Mouse (Mus musculus) gastrocnemius, postnatal 36 days (tissue): ENCODE results near the gene Rprd2. TPM values are rescaled to one million over a fixed set of nuclear protein-coding genes. Genes with fewer than 3 reads are reported as not detected.

Experiments
- DNase-seq, 2 experiments: peaks; one replicate each; pipeline ENCODE4 v3.0.0; 2022
- intact Hi-C: fragments of 180-260 bp; cut with DNase I; formaldehyde crosslinking; loops from one replicate; pipeline ENCODE4 v1.15.1; 2025
- total RNA-seq, 2 experiments: library from RNA; stranded (reverse); gene quantifications; 2 replicates each; pipeline ENCODE4 v1.2.3; 2021

Rprd2 gene
- total RNA-seq, 2 experiments from 2014 or later = 27.8 to 36.1 TPM

DNA sequence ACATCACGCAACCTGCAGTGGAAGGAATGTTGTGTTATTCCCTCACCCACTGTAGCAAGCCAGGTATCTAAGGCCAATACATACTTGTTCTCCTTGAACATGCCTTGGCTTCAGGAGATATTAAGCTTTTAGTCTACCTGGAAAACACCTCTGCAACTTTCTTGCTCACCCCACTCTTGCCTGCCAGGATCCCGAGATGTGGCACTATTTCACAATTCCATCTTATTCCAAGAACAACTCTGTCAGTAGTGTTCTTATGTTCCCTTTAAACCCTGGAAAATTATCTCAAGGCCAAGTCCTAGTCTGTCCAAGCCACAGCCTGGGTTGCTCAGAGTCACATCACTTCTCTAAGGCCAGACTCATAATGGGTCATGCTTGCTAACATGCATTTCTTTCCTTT lies 61.9 kb downstream of the Rprd2 start:
- no peak for DNase-seq
- intact Hi-C loops = loop anchor here (10.0 kb wide), 1 partner anchor 242 kb away; no protein-coding TSS in a partner anchor

DNA sequence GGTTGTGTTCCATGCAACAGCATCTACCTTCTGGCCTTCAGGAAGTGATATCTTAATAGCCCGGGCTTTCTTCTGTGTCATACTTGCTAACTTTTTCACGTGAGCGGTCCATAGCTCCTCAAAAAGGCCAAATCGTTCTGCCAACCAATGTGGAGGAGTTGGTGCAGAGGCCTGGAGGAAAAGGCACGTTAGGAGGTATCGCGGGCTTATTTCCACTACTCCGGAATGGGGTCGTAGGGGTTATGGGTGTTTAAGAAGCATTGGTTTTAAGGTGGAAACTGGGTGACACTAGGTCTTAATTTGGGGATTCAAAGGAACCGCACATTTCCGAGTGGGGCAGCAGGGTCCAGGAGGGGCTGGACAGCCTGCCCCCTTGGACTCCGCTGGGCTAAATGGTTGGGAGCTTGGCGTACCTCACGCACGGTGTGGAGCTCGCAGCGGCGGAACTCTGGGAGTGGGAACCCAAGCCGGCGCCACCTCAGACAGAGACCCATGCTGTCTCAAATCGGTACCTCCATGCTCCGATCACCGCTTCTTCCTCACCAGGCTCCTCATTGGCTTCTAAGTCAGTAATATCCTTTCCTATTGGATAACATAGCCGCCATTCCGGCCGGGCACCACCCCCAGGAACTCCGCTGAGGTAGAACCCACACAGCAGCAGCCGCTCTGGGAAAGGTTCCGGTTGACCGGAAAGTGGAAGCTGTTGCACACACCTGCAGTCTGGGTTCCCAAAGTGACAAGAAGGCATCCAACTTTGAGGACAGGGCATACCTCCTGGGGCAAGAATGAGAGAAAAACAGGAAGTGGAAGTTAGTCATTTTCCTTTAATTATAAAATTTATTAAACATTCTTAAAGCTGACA lies 64.1 kb downstream of the Rprd2 start:
- peak; percentile 89 to 91 for DNase-seq
- intact Hi-C loops = loop anchor here (5.0 to 10.0 kb wide), 2 partner anchors 122 to 240 kb away; no protein-coding TSS in a partner anchor

DNA sequence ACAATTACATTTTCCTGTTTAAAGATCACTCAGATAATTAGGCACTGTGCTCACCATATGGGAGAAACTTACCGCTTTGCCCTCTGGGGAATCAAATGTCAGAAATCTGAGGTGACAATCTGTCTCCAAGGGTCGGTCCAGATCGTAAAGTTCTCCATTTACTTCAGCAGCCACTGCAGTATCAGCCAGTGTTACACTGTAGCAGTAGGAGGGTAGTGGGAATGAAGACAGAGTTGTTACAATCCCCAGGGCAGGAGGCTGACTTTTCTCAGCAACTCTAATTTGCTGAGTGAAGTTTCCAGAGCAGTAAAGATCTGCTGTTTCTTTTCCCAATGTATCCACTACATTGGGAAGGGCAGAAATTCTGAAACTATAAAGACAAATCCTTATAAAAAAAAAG lies 65.7 kb downstream of the Rprd2 start:
- no peak for DNase-seq
- intact Hi-C loops = loop anchor here (5.0 to 10.0 kb wide), 2 partner anchors 121 to 238 kb away; no protein-coding TSS in a partner anchor

DNA sequence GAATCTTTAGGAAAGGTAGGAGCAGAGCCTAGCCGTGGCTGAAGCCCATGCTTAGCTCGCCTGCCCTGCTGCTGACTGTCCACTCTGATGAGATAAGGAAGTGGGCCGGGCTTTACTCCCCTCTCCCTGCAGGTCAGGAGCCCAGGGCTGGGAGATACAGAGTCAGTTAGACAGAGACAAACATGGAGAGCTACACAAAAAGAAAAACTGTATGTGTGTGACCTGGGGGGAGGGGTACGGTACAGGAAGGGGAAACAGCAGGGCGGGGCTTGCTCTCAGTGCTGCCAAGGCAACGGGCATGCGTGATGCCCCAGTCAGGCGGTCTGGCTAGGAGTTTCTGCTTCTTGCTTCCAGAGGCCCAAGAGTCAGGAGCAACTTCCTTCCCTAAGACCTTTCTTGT lies 78.3 kb downstream of the Rprd2 start:
- intact Hi-C loops = no loop called here
- no peak for DNase-seq

DNA sequence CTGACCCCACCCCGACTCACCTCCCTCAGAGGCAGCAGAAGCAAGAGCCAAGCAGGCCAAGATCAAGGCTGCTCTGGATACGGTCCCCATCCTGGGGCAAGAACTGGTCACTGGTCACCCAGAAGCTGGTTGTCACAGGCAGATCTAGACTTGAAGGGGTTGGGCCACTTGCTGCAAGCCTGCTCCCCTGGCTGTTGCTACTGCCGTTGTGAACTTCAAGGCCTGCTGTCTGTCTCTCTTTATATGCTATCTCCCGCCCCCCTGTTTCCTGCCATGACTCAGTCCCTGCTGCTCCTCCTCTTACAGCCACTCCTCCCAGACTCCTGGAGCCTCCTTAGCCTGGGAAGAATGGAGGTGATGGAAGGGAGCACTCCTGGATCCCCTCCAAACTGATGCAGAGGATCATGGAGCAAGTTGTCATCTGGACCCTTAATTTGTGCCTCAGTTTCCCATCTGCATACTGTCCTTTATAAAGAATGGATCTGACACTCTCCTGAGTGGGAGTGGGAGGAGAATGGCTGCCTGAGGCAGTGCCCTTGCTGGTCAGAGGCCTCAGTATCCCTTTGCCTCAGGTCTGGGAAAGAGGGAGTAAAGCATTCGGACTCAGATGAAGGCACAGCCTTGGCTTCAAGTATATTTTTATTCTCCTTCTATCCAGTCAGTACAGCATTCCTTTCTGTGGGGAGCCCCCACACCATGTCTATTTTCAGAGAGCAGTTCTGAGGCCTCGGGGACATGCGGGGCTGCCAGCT lies 79.1 kb downstream of the Rprd2 start, which contains the start of gene Ecm1:
Ecm1 (minus strand) TSS at position 217 of the 752 bp plus-strand sequence.
- intact Hi-C loops = no loop called here
- DNase-seq = peak in 1 of 2 experiments; percentile 51

DNA sequence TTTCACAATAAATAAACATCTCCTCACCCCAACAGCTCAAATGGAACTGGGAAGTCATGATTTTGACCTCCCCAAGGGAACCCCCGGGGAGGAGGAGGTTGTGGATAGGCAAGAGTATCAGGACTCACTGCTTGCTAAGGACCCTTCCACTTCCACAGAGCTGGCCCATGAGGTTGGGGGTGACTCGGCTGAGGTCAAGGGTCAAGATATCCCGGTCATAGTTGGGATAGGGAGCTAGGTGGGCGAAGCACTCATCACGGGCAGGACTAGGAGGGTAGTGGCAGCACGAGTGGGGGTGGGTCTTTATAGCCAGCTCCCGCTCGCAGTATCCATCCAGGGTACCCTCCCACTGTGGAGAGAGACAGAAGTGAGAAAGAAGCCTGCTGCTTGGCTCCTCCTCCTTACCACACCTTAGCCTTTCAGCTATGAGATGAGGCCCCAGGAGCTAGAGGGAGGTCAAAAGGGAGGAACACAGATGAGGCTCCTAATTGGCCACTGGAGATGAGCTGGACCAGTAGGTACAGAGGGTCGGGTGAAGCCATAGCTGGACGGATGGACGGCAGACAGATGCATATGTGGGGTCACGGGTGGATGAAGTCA lies 83.5 kb downstream of the Rprd2 start:
- intact Hi-C loops = no loop called here
- DNase-seq = no peak

DNA sequence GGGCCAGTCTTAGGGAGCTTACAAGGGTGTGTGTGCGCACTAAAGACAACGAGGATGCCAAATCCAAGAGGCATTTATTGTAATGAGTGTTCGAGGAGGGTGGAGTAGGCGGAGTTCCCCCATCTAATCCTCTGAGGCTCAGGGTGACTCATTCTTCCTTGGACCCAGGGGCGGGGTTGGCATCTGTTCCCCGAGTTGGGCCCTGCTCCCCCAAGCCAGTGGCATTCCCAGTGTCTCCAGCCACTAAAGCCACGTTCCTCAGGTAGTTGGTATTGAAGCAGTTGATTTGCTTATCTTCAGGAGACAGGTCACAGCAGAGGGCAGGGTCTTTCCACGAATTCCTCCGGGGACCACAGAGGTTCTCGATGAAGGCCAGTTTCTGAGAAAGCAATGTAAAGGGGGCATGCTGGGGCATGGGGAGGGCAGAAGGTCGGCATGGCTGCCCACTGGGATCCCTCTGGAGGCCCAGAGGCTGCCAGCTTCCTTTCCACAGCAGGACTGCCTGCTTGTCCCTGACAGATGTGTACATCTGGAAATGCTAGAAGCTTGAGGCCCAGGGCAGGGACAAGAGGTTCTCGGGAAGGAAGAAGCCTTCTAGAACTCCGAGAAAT lies 84.5 kb downstream of the Rprd2 start:
- intact Hi-C loops = no loop called here
- DNase-seq = peak; percentile 46 to 54

DNA sequence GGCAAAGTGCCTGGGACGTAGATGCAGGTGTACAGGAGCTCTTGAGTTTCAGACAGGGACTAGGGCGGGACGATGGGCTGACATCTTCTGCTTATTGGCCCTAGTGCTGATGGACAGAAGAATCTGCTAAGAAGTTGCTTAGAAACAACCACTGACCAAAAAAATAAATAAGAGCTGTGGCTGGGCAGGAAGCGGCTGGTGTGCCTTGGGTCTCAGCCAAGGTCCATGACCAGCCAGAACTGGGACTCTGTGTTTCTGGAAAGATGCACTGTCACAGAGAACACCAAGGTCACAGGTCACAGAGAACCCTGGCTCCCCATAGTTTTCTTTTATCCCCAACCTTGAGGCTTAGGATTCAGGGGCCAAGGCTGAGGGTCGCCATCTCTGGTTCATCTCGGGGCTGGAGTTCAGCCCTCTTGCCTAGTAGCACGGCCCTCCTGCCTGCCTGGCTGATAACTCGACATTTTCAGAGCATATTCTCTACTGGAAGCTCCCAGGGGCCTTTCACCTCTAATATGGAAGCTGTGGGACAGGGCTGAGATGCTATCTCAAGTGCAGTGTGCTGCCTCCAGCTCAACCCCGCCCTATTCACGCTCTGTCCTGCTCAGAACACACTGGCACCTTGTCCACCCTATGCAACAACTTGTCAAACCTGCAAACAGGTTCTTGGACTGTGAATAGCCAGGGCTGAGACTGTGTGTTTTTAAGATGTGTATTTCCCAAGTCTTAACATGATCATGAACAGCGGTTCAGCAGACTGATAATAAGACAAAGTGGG lies 85.7 kb downstream of the Rprd2 start:
- DNase-seq = no peak
- intact Hi-C loops = no loop called here

DNA sequence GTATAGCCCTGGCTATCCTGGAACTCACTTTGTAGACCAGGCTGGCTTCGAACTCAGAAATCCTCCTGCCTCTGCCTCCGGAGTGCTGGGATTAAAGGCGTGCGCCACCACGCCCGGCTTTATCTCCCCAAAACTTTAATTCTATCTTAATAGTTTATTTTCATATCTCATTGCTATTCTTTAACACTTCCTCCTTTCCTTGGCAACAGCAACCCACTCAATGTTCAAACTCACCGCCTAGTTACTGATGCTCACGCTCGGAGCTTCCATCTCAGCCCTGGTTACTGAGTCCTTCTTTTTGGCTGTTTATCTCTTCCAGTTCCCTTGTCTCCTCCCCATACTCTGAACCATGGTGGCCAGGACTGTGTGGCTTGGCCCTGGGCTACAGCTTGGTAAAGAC lies 86.4 kb downstream of the Rprd2 start:
- no peak for DNase-seq
- intact Hi-C loops = no loop called here

DNA sequence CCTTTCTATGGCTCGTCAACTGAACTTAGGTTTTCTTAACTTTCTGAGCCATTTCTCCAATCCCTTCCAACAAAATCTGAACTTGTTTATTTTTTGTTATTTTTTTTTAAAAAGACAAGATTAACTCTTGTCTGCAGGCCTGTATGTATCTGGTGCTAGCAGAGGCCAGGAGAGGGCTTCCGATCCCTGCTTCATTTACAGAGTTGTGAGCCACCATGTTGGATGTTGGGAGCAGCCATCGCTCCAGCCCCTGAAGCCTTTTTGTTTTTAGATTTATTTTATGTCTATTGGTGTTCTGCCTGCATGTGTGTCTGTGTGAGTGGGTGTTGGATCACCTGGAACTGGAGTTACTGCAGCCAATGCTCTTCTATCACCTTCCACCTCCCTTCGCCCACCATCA lies 86.9 kb downstream of the Rprd2 start:
- DNase-seq = no peak
- intact Hi-C loops = no loop called here

DNA sequence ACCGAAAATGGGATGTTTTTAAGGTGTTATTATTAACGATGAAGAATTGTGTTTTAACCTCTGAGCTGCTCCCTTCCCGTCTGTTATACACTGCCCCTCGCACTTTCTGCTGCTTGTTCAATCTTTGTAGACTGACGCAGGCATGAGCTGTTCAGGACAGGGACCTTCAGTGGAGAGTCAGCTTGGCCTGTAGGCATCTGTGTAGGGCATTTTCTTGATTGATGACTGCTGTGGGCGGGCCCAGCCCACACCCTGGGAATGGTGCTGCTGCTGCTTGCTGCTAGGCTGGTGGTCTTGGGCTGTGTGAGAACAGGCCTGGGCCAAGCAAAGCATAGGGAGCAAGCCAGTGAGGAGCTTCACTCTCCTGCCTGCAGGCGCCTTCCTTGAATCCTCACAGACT lies 88.2 kb downstream of the Rprd2 start:
- DNase-seq = no peak

DNA sequence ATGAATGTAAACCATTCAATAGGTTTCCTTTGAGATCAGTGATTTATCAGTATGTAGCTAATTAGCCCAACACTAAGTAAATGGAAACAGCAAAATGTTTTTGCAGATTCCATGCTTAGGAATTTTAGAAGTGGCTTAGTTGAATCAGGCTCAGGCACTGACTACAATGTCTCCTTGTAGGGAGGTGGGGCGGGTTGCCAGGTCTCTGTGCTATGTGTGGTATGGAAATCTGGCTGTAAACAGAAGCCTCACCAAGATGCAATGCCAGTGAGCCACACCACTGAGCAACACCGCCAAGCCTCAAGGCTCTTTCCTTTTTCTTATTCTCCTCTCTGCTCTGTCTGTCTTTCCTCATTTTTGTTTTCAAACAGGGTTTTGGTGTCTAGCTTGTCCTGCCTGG lies 89.8 kb downstream of the Rprd2 start:
- DNase-seq = no peak
- intact Hi-C loops = no loop called here

More for the DNA sequence above, 88.2 kb downstream of the Rprd2 start:
- intact Hi-C loops = no loop called here

DNA sequence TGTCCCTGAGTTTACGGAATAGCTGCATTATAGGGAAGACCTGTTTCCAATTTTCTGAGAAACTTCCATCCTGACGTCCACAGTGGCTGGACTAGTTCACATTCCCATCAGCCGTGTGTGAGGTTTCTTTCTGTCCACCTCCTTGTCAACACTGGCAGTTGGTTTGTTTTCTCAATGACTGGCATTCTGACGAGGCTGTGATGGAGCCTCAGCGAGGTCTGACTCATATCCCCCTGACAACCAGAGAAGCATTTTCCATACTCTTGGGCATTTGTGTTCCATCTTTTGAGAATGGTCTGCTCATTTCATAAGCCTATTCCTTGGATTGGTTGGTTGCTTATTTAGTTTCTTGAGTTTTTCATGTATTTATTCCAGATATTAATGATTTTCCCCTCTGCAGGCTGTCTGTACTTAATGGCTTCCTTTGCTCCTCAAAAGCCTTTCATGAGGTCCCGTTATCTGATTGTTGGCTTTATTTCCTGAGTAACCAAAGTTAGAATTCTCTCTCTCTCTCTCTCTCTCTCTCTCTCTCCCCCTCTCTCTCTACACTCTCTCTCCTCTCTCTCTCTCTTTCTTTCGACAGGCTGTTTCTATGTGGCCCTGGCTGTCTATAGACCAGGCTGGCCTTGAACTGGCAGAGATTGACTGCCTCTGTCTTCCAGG lies 91.8 kb downstream of the Rprd2 start:
- intact Hi-C loops = no loop called here
- DNase-seq = no peak

DNA sequence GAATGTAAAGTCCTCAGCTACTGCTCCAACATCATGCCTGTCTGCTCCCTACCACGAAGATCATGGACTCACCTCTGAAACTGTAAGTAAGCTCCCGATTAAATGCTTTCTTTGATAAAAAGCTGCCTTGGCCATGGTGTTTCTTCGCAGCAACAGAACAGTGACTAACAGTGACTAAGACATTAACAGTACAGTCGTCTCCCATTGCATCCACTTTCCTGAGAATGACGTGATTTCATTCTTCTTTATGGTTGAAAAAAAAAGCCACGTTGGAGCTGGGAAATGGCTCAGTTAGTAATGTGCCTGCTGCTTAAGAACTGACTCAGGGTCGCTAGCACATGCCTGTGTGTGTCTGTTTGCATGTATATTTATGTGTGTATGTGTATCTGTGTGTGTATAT lies 92.8 kb downstream of the Rprd2 start:
- DNase-seq = no peak

DNA sequence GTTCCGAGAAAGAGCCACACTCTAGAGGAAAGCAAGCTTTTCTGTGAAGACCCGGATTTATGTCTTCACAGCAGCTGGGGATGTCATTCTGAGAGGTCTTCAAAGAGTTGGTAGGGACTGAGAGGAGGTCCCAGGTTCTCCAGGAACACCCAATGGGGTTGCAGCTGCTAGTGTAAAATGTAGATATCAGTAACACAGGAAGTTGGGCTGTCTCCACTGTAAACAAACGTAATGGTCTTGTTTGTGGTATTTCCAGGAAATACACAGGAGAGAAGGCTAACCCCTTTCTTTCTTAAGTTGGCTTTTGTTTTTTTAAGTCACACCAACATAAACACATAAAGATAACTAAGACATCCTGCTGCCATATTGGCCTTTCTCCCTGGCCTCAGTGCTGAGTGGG lies 96.3 kb downstream of the Rprd2 start:
- no peak for DNase-seq
- intact Hi-C loops = no loop called here

More for the DNA sequence above, 92.8 kb downstream of the Rprd2 start:
- intact Hi-C loops = no loop called here

DNA sequence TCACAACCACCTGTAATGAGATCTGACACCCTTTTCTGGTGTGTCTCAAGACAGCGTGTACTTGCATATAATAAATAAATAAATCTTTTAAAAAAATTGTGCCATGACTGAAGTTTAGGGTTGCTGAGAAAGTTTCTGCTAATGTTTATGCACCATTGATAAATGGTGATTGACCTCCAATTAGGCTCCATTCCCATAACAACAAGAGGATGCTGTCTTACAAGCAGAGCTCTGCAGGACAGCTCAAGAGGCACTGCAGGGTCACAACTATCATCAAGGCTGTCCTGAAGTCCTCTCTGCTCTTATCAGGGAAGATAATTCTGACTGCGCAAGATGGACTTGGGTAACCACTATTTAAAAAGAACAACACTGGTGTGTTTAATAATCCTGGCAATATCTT lies 100.5 kb downstream of the Rprd2 start:
- DNase-seq = no peak
- intact Hi-C loops = no loop called here

DNA sequence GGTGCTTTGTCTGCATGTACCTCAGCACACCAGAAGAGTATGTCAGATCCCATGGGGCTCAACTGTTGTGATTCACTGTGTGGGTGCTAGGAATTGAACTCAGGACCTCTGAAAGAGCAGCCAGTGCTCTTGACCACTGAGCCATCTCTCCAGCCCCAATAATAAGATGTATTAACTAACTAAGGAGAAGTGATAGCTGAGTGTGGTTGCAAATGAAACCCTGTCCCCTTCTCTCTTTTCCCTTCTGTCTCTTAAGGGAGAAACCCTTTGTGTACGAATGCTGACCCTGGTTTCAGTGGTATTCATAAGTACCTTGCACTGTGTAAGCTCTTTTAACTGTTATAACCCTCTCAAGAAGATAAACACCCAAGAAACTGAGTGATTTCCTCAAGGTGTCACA lies 102.6 kb downstream of the Rprd2 start:
- intact Hi-C loops = no loop called here
- DNase-seq = no peak
